Mouse (Mus musculus) testis, adult 2 months (tissue): ENCODE data around the gene Plppr3. TPM values are rescaled to one million over a fixed set of nuclear protein-coding genes. Genes with fewer than 3 reads are reported as not detected.
A peak's percentile ranks its signal among the peaks of the same experiment; 100 is the strongest.
"Not testable (repeated sequence)": the region's sequence is repeated elsewhere in the genome, so short reads cannot be mapped to it uniquely, and the experiment has no call there.

ENCODE experiments used
- H3K27ac ChIP-seq: fragments of 200-500 bp; 2 replicates; pipeline ENCODE4 v1.5.1; 2012; ENCODE audit warnings: low read depth, low read length; ENCODE audit not compliant: control insufficient read depth, insufficient read depth
- H3K27me3 ChIP-seq: fragments of 200-500 bp; 2 replicates; pipeline ENCODE4 v1.6.1; 2012; ENCODE audit warnings: mild to moderate bottlenecking, low read length, moderate library complexity; ENCODE audit not compliant: control insufficient read depth, insufficient read depth
- H3K36me3 ChIP-seq: fragments of 200-500 bp; 2 replicates; pipeline ENCODE4 v1.6.1; 2012; ENCODE audit warnings: mild to moderate bottlenecking, low read length; ENCODE audit not compliant: control insufficient read depth, insufficient read depth
- H3K4me1 ChIP-seq: fragments of 200-500 bp; 2 replicates; pipeline ENCODE4 v1.6.1; 2012; ENCODE audit warnings: low read length; ENCODE audit not compliant: control insufficient read depth, insufficient read depth
- H3K4me3 ChIP-seq: fragments of 200-500 bp; 2 replicates; pipeline ENCODE4 v1.5.1; 2012; ENCODE audit warnings: low read depth, mild to moderate bottlenecking, low read length, moderate library complexity, mixed read lengths; ENCODE audit not compliant: control insufficient read depth
- CTCF ChIP-seq: fragments of 200-500 bp; IDR thresholded peaks from 2 replicates; pipeline ENCODE4 v1.5.1; 2012; ENCODE audit warnings: low read depth, mild to moderate bottlenecking, inconsistent platforms, low read length, moderate library complexity; ENCODE audit not compliant: control insufficient read depth, insufficient read depth, insufficient replicate concordance
- POLR2A ChIP-seq: fragments of 200-500 bp; IDR thresholded peaks from 2 replicates; pipeline ENCODE4 v1.6.1; 2012; ENCODE audit warnings: low read depth, mild to moderate bottlenecking, inconsistent platforms, low read length, moderate library complexity; ENCODE audit not compliant: control insufficient read depth
- polyA plus RNA-seq: library from polyadenylated mRNA; depleted of rRNA; stranded (reverse); fragments of >200 nt; gene quantifications from 2 replicates; pipeline ENCODE4 v1.2.3, GENCODE M21; 2012

The Plppr3 gene
- polyA plus RNA-seq, 1 experiment = 2.7 TPM

GRCm38 (mm10) chr10:79897316-79898245 lies 23.1 kb upstream of the Plppr3 start:
- no peak overlapping the region for H3K27ac ChIP-seq

GRCm38 (mm10) chr10:79896814-79897213 lies 22.4 kb upstream of the Plppr3 start:
- Histone ChIP-seq H3K4me3 (no peak overlapping the region), H3K4me1 (no peaks in the 10 kb centered on the region), H3K36me3 (no peaks in the 10 kb centered on the region), H3K27ac (no peak overlapping the region), H3K27me3 (no peaks in the 10 kb centered on the region)
- TF ChIP-seq POLR2A (no peak), CTCF (no peak)

More at GRCm38 (mm10) chr10:79897316-79898245, 23.1 kb upstream of the Plppr3 start:
- H3K4me3 ChIP-seq = no peak overlapping the region
- H3K27me3 ChIP-seq = no peaks in the 10 kb centered on the region
- no peaks in the 10 kb centered on the region for H3K4me1 ChIP-seq
- TF ChIP-seq POLR2A (no peak), CTCF (no peak)
- H3K36me3 ChIP-seq = no peaks in the 10 kb centered on the region

- Histone ChIP-seq H3K27ac (no peak overlapping the region), H3K4me3 (no peak overlapping the region), H3K4me1 (no peaks in the 10 kb centered on the region), H3K36me3 (no peaks in the 10 kb centered on the region), H3K27me3 (no peaks in the 10 kb centered on the region)
- TF ChIP-seq CTCF (no peak), POLR2A (no peak)
Observed at GRCm38 (mm10) chr10:79896306-79896705, 21.9 kb upstream of the Plppr3 start.

- not testable (repeated sequence) for H3K4me1 ChIP-seq, H3K27ac ChIP-seq, H3K36me3 ChIP-seq, H3K4me3 ChIP-seq, H3K27me3 ChIP-seq
- TF ChIP-seq CTCF = peak; percentile 54; the same call in 1 of the 2 replicates
Observed at GRCm38 (mm10) chr10:79892451-79893118, 18.2 kb upstream of the Plppr3 start.

GRCm38 (mm10) chr10:79890670-79891069 lies 16.2 kb upstream of the Plppr3 start, which contains the start of gene Cfd:
Cfd (plus strand) TSS chr10:79890853.
- no peaks in the 10 kb centered on the region for H3K27me3 ChIP-seq
- TF ChIP-seq POLR2A = no peak
- TF ChIP-seq CTCF = no peak
- H3K36me3 ChIP-seq = no peaks in the 10 kb centered on the region
- H3K4me1 ChIP-seq = no peaks in the 10 kb centered on the region
- H3K4me3 ChIP-seq = no peak within 1 kb of the TSS
- H3K27ac ChIP-seq = no peak within 1 kb of the TSS

GRCm38 (mm10) chr10:79889386-79889785 lies 15.0 kb upstream of the Plppr3 start:
- no peaks in the 10 kb centered on the region for H3K36me3 ChIP-seq
- no peak overlapping the region for H3K27ac ChIP-seq
- no peaks in the 10 kb centered on the region for H3K4me1 ChIP-seq
- no peaks in the 10 kb centered on the region for H3K27me3 ChIP-seq
- TF ChIP-seq POLR2A (no peak), CTCF (no peak)
- H3K4me3 ChIP-seq = no peak overlapping the region

- Histone ChIP-seq H3K4me3 (no peak overlapping the region), H3K27me3 (no peaks in the 10 kb centered on the region), H3K27ac (no peak overlapping the region), H3K36me3 (no peaks in the 10 kb centered on the region), H3K4me1 (peaks cover 11% of the 10 kb centered on the region)
- no peak for TF ChIP-seq CTCF
- TF ChIP-seq POLR2A = no peak
Observed at GRCm38 (mm10) chr10:79886611-79887010, 12.2 kb upstream of the Plppr3 start.
